Mouse (Mus musculus): ENCODE measurements around the gene Meis1. TPM values are rescaled to one million over a fixed set of nuclear protein-coding genes. Genes with fewer than 3 reads are reported as not detected.

Gene Meis1
- total RNA-seq, 2 experiments from 2014 or later, result 4.1 to 4.5 TPM

DNA sequence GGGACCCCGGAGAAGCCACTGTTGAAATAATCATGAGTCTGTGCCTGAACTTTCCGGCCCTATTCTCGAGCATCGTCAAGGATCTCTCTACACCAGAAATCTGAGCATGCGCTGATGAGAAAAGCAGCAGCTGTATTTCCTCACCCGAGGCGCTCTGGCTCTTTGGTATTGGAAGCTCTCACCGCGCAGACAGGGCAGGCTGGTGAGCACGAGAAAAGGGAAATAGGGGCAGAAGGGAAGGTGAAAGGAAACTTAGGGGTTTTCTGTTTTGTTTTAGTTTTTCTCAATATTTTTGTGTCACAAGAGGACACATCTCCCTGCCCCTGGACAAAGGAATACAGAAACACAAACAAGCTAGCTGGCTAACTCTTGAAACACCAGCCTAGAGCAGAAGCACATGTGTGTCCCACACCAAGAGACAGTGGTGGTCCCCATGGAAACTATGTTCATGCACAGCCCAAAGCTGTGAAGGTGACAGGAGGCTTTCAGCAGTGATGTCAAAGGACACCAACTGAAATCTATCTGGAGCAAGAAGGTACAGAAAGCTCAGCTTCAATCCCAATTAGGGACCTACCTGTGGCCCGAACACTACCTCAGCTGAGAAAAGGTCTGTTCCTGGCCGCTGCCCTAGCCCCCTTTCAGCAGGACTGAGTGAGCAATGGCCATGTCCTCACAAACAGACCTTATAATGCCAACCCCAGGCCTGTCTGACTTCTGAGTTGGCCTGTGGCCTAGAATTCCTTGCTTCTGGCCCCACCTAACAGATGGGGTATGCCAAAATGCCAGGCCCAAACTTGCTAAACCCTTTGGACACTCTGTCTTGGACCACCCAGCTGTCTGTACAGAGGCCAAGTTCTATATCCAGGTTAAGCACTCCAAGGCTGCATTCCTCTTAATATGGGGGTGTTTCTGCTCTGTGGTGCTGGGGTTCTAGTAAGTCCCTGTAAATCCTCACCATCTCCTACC is 60.7 kb downstream of the Meis1 start:
- DNase-seq, result peak; percentile 20
- intact Hi-C loops (cut with DNase I; ENCODE audit: low total_unique reads), result no loop called here

DNA sequence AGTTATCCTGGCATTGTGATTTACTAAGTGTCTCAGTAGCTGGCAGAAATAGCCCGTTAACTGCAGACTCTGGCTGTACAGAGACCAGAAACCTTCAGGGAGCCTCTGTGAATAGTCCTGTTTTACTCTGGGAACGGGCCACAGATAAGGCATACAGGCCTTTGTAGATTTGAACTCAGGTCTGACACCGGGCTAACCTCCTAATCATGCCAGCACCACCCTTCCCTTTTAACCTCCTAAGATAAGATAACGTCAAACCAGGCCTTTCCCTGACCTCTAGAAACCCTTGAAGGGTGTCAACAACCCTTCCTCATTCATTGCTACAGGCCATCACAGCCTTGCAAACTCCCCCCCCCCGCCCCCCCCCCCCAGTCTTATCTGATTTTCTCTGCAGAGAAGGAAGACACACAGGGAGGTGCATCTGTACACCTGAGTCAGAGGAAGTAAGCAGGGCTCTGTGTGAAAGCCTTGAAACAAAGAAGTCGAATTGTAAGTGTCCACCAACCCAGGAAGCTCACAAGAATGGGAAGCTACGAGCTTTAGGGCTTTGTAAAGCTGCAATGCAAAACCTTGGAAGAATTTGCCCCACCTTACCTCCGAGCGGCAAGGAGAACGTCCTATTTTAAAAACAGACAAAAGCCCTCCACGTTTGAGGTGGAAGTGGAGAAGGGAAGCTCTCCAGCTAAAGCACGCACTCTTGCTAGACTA is 61.5 kb downstream of the Meis1 start:
- DNase-seq, result no peak
- intact Hi-C loops (cut with DNase I; ENCODE audit: low total_unique reads), result no loop called here

DNA sequence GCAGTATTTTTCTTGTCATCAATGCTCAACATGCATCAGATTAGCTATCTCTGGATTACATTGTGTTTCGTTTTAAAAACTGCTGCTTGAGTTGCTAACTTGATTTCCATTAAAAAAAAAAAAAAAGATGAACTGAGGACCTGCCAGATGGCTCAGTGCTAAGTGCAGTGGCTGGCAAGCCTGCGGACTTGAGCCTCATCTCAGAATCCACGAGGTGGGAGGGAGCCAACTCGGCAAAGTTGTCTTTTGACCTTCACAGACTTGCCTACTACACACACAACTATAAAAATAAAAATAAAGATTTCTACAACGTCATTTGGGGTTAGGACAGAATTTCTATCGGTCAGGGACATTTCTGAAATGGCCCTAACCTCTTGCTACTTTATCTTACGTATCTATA is 62.8 kb downstream of the Meis1 start:
- intact Hi-C loops (cut with DNase I; ENCODE audit: low total_unique reads), result no loop called here
- DNase-seq, result peak; percentile 50

DNA sequence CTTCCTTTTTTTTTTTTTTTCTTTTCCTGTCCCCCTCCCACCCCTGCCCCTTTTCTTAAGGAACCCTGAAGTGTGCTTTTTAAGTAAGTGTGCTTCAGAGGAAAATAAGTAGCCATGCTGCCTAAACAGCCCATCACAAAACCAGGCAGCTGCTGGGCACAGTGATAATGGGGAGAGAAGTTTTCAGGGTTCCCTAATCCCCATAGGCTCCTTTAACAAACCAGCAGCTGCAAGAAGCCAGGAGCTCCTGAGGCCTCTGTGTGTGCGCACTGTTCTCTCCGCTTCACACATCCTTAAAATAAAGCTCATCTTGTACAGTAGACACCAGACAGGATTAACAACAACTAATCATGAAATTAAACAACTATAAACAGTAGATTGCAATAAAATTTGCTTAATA is 63.9 kb downstream of the Meis1 start:
- no peak for DNase-seq
- intact Hi-C loops (cut with DNase I; ENCODE audit: low total_unique reads), result no loop called here

DNA sequence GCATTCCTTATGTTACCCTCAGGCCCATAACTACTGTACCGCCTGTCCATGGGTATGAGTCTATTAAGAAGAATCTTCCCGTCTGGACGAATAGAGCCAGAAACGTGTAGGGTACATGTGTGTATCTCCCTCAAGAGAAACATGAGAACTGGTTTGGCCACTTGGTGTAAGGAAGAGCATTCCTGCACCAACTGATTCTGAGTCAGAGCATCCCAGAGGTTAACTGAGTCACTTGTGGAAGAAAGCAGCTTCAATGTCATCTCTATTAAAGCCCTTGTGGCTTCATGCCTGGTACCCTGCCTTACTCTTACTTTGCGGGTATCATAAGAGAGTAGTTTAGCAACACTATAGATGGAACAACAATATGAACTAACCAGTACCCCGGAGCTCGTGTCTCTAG is 64.9 kb downstream of the Meis1 start:
- DNase-seq, result no peak
- intact Hi-C loops (cut with DNase I; ENCODE audit: low total_unique reads), result no loop called here

DNA sequence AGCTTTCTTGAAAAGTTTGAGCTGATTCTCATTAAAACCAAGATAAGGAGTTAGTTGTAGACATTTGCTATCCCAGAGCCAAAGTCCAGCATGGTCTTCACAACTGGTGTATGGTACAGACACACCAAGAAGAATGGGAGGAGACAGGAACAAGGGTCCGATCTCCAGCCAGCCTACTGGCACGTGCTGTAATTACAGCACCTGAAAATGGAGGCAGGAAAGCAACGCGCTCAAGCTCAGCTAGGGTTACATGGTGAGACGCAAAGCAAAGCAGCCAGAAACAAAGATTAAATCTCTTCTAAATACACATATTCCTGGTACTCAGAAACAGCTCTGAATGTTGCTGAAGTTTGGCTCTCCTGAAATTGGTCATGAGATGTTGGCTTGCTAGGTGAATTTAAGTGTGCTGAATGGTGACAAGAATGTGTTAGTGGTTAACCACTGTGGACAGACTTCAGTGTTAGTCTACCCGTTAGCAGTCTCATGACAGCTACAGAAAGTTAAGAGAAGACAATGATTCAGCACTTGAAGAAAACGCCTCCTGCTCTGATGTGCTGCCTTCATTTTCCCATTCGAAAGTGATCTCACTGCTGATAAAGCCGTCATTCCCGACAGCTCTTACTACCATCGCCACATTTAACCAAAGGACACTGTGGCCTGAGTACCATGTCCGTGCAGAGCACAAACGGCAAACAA is 70.0 kb downstream of the Meis1 start:
- intact Hi-C loops (cut with DNase I; ENCODE audit: low total_unique reads), result no loop called here
- DNase-seq, result no peak

DNA sequence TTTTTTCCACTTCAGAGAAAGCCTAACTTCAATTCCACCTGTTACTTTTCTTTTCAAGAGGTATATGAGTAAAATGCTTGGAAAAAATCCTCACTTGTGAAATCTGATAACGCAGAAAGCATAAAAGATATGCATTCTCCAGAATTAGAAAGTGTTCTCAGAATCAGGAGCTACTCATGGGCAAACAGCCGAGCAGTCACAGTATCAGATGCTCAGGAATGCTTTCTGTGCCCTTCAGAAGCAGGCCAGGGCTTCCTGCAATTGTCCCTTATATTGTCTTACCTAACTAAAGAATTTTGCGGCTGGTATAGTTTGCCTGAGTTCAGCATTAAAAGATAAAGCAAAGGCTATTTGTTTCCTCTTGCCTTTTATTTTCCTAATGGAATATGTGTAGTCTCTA is 71.4 kb downstream of the Meis1 start:
- intact Hi-C loops (cut with DNase I; ENCODE audit: low total_unique reads), result no loop called here
- DNase-seq, result no peak

DNA sequence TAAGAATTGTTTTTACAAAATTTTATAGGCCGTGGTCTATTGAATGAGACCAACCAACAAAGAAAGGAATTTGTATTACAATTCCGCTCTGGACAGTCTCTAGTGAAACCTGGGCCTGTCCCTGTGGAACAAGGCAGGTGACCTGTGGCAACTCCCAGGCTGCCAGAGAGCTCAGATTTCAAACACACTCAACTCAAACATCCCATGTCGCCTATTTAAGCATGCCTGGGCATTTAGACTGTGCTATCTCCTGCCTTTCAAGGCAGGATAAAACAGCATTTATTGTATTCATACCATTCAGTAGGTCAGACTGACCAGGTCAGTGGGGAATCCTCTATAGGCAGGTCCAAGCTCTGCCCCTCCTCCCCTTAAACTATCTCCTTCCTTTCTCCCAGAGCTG is 73.0 kb downstream of the Meis1 start:
- intact Hi-C loops (cut with DNase I; ENCODE audit: low total_unique reads), result no loop called here
- DNase-seq, result no peak

DNA sequence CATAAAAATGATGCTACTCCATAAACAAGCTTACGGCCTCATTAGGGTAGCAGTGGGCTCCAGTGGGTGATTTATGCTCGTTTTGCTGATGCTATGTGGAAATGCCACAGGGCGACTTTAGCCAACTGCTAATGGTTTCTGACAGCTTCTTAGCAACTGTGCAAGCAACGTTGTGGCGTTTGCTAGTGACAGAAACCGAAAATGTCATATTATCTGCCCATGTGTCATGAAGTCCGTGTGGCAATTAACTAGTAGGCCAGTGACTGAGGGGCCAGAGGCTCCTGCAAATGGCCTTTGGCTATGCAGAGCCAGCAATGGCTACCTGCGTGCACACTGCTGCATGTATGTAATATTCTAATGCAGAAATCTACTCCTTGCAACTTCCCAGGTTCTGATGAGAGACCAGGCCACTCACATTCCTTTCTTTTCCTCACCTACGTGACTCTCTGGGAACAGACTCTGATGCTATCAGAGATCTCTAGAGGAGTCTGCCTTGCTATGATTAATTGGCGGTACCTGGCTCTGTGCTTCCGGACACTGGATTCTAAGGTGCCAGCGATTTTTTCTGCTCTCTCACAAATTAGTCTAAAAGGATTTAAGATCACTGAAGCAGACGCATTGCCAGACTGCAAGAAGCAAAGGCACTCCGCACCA is 73.7 kb downstream of the Meis1 start:
- no peak for DNase-seq
- intact Hi-C loops (cut with DNase I; ENCODE audit: low total_unique reads), result no loop called here

DNA sequence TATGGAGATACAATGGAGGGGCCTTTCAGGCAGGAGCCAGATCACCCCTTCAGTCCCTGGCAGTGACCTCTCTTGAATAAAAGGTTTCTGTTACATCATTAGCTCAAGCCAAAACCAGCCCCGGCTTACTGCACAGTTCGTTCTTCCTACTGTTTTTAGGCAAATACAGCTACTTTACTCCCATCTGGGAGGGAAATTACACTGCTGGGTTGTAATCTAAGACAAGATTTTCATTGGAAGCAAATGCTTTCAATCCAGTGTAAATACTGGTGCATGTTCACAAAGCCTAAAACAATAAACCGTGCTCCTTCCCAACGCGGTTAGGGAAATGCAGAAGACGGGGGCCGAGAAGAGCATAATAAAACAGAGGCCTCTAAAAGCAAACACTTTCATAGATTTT is 74.6 kb downstream of the Meis1 start:
- intact Hi-C loops (cut with DNase I; ENCODE audit: low total_unique reads), result no loop called here
- no peak for DNase-seq

DNA sequence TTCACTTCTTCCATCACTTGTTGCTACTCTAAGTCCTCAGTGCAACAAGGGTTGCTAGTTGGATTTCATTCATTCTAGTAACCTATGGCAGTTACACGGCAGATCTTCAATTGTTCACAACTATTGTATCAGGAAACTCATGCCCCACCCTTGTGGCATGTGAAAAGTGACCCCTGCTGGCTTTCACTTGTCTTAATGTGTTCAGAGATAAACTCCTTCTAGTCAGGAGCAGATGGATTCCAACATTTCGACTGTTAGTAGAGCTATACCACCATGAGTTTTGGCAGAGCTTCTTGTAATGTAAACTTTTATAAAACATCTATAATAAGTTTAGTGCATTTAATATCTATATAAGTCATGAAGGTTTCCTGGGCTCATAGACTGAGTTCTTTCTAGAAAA is 75.8 kb downstream of the Meis1 start:
- intact Hi-C loops (cut with DNase I; ENCODE audit: low total_unique reads), result no loop called here
- no peak for DNase-seq

DNA sequence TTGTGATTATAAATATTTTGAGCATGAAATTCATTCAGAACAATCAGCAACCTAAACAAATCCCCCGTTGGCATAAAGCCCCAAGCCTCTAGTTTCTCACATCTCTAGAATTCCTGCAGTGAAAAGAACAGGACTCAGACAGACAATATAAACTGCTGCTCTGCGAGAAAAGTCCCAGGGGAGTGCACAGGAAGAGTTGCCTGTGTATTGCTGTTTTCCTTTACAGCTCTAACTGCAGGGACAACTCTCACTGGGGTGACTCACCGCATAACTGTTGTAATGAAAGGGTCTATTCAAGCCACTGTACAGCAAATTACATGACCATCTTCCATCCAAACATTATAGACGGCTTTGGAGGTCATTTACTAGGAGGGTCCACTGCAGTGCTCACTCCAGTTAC is 77.9 kb downstream of the Meis1 start:
- no peak for DNase-seq
- intact Hi-C loops (cut with DNase I; ENCODE audit: low total_unique reads), result no loop called here

DNA sequence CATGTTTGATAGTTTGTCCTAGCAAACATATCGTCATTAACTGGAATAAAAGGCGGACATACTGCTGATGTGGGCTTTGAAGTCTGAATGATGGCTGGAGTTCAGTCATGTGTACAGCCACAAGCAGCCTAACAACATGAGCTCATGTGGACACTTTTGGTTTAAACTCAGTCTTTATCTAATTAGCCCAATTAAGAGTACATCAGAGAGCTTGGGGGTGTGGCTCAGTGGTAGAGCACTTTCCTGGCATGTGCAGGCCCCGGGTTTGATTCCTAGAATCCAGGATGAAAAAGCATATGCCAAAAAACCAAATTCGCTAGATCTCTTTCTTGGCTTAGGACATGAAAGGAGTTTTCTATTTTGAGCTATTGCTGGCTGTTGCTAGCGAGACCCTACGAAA is 83.9 kb downstream of the Meis1 start:
- DNase-seq, result no peak
- intact Hi-C loops (cut with DNase I; ENCODE audit: low total_unique reads), result no loop called here

DNA sequence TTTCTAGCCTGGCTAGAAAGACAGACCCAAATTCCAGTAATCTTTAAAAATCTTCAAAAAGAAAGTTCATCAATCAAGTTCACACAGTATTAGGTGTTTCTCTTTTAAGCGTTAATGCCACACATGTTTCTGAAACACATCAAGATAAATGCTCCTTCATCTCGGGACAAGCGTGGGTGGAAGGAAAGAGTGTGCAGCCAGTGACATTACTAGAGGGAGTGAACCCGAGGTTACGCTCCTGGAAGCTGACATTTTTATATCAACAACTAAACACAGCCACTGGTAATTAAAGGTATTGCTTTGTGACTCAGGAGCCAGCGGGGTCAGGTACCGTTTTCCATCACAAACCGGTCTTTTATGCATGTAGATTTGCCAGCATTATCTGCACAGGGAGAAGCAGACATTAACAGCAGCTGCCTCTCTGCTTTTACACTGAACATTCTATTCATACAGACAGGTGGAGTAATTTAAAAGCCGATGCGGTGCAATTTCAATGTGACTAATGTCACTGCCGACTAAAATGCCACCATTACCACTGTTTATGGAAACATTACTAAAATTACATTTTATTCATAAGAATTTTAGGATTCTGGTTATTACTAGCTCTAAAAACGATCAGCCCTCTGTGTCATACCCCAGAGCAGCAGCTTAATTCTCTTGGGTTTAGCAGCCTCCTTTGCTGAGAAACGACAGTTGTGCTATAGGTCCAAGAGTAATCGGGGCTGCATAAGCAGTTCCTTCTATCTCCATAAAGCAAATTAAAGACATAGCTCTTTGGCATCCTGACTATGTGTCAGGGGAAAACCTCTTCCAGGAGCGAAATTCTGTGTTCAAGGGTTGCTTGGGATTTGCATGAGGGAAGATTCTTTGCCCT is 87.5 kb downstream of the Meis1 start:
- intact Hi-C loops (cut with DNase I; ENCODE audit: low total_unique reads), result no loop called here
- DNase-seq, result no peak

DNA sequence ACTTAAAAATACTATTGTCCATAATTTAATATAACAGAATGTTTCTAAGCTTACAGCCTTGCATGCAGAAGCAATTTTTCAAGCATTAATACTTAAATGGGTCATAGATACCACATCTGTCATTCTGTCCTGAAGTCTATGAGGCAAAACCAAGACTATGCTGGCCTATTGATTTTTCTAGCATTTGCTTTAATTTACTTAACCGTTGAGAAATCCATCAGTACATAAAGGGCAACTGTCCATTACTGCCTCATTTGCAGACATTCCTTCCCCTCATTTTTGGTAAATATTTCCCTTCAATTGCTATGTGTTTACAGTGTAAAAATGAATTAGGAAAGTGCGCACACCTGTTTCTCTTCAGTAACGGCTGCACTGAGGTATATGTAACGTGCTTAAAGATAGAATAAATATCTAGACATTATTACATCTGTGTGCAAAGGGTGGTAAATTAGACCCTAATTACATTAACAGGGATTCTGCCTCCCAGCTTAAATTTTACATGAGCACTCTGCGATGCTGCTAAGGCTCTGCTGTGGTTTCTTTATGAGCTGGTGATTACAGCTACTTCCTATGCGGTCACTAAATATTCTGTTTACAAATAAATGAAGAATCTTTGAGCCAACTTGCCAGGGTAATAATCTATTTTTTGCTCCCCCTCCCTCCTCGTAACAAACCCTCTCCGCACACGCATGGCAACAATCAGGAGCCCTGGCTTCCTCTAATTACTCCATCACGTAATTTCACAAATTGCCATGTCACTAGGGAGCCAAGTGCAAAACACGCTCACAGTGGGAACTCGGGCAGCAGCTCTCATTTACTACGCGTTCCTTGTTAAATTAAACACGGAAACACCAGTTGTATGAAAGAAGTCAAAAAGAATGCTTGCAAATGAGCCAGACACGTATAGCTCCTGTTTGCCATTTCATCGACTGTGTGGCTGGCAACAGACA is 88.7 kb downstream of the Meis1 start:
- intact Hi-C loops (cut with DNase I; ENCODE audit: low total_unique reads), result no loop called here

DNA sequence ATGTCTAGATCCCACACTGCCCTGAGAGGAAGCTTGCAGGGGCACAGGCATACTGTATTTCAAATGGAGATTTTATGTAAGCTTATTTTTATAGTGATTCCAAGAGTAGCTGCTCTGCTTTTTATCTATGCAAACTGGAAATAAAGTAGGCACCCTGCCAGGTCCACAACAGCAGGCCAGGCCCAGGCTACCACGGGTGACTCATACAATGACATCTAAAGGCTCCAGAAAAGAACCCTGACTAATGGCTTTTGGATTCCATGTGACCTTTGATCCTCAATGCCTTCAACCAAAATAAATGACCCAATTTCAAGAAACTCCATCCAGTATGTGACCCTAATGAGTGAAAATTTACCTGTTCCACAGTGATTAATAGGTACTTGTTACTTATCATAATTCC is 91.4 kb downstream of the Meis1 start:
- intact Hi-C loops (cut with DNase I; ENCODE audit: low total_unique reads), result no loop called here
- peak; percentile 16 for DNase-seq

More for the DNA sequence above, 88.7 kb downstream of the Meis1 start:
- no peak for DNase-seq

DNA sequence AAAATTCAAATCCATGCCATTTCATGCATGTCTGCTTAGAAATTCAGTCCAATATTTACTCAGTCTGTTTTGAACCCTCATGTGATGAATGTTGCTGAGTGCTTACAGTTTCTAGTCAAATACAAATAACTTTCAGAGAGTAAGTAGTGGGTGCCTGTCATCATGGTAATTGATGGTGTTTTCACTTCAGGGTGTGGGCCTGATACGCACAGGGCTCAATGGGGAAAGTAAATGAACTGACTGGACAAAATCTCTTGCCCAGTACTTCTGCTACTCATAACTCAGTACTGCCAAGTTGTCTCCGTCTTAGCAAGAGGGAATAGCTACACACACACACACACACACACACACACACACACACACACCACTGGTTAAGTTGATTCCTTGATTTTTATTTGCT is 92.0 kb downstream of the Meis1 start:
- intact Hi-C loops (cut with DNase I; ENCODE audit: low total_unique reads), result no loop called here

More for the DNA sequence above, 92.0 kb downstream of the Meis1 start:
- no peak for DNase-seq
